Mouse (Mus musculus): Measurements from ENCODE around the gene Pcdh11x. TPM values are rescaled to one million over a fixed set of nuclear protein-coding genes. Genes with fewer than 3 reads are reported as not detected.

The Pcdh11x gene
- polyA plus RNA-seq, 1 experiment from 2014 or later = 29.6 TPM

GRCm38 (mm10) chrX:120944556-120944955, 654.5 kb downstream of the Pcdh11x start:
- WGBS = 71% methylated on average over 3 of the region's 3 CpGs
- Histone ChIP-seq H3K4me2 (ENCODE audit: low read length) (no peak overlapping the region), H3K4me3 (replicated peaks; ENCODE audit: low read depth, low read length) (no peak overlapping the region), H3K9ac (replicated peaks; ENCODE audit: low read length) (no peak overlapping the region), H3K9me3 (ENCODE audit: control insufficient read depth, low read length) (no peaks in the 10 kb centered on the region), H3K27ac (replicated peaks; ENCODE audit: low read depth, low read length) (no peak overlapping the region), H3K27me3 (ENCODE audit: control insufficient read depth, insufficient read depth, low read length) (no peaks in the 10 kb centered on the region), H3K36me3 (ENCODE audit: control insufficient read depth, insufficient read depth, low read length) (no peaks in the 10 kb centered on the region), H3K4me1 (ENCODE audit: control insufficient read depth, insufficient read depth, low read length) (no peaks in the 10 kb centered on the region)
- ATAC-seq (ENCODE audit: low FRiP score, low TSS enrichment) (no peak), DNase-seq (no peak)

Other genes with a start within 250 kb of the Pcdh11x start
- gene H2afb3, start 22.8 kb downstream of the Pcdh11x start, polyA plus RNA-seq (2014; fragmentation: Nextera tagmentation; extraction: Ambion mirVana) = not detected in 2 replicates